8 mouse cellular contexts compared by ENCODE assay signal in the genomic region with DNA sequence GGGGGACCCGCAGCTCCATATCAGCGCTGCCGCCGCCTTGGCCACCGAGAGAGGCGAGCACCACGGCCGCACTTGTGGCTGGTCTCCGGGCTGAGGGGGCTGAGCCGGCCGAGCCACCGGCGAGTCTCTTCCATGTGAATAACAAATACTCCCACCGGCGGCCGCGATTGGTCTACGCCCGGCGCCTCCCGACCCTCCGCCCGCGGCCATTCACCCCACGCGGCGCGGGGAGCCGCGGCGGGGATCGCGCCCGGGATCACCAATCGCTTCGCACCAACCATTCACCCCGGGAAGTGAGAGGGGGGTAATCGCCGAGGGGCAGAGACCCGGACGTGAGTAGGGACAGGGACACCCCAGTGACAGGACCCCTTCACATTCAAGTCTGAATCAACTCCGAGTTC. TPM values are rescaled to one million over a fixed set of nuclear protein-coding genes. Genes with fewer than 3 reads are reported as not detected.
DNase-seq lines count a peak whose midpoint lies in the region; ATAC-seq lines count a peak whose summit lies in the region.

TSS of gene Grm8 (minus strand) at position 178 of the 401 bp plus-strand sequence.

- H3K36me3 ChIP-seq in heart, embryonic 16.5 days (ENCODE audit: control insufficient read depth, insufficient read depth) = no peaks in the 10 kb centered on the region
- no peaks in the 10 kb centered on the region for H3K36me3 ChIP-seq in midbrain, embryonic 14.5 days (ENCODE audit: control insufficient read depth, insufficient read depth, low read length)

- peak within 1 kb of the TSS; percentile 97 for H3K4me2 ChIP-seq in heart, embryonic 16.5 days (ENCODE audit: low read depth, low read length)
- H3K4me2 ChIP-seq in midbrain, embryonic 14.5 days (ENCODE audit: low read length) = peak within 1 kb of the TSS; percentile 99

- peaks cover 59% of the 10 kb centered on the region for H3K27me3 ChIP-seq in heart, embryonic 16.5 days (ENCODE audit: control insufficient read depth, insufficient read depth, low read length)
- peaks cover 9% of the 10 kb centered on the region; the same call in 1 of the 2 replicates for H3K27me3 ChIP-seq in midbrain, embryonic 14.5 days (ENCODE audit: control insufficient read depth, insufficient read depth, low read length)

- no peaks in the 10 kb centered on the region for H3K9me3 ChIP-seq in heart, embryonic 16.5 days (replicated peaks; ENCODE audit: control insufficient read depth, low read length)
- no peaks in the 10 kb centered on the region for H3K9me3 ChIP-seq in midbrain, embryonic 14.5 days (ENCODE audit: control insufficient read depth, low read length)

- ATAC-seq in cerebellum, adult (ENCODE audit: insufficient number of reproducible peaks, low FRiP score, low TSS enrichment) = 0 out of 2 replicates have a peak, but pooled peaks have one; percentile 6
- ATAC-seq in heart, embryonic 16.5 days (replicated peaks; ENCODE audit: extremely low read depth, insufficient read depth, low FRiP score) = no peak; the same call in 1 of the 2 replicates
- peak; percentile 49 for ATAC-seq in midbrain, embryonic 14.5 days (ENCODE audit: low FRiP score, low TSS enrichment)

- 0% methylated on average over 42 of the region's 42 CpGs for WGBS in heart, embryonic 16.5 days
- under 1% methylated on average over 42 of the region's 42 CpGs for WGBS in midbrain, embryonic 14.5 days

- H3K4me3 ChIP-seq in heart, embryonic 16.5 days (ENCODE audit: low read length) = peak within 1 kb of the TSS; percentile 60
- H3K4me3 ChIP-seq in midbrain, embryonic 14.5 days (replicated peaks; ENCODE audit: low read depth, low read length) = peak within 1 kb of the TSS; percentile 56

- no peak for DNase-seq in cerebellum, adult 11-12 months
- DNase-seq in B cell, adult 2 months = peak; percentile 1 to 7
- peak; percentile 66 for DNase-seq in embryo, embryonic 10.5 days (ENCODE audit: low spot score)
- DNase-seq in left cerebral cortex, postnatal 25 days (ENCODE audit: low spot score in 2 of 2) = peak; percentile 43
- peak; percentile 74 for DNase-seq in midbrain, embryonic 14.5 days
- peak; percentile 9 for DNase-seq in yolk sac, embryonic 10.5 days (ENCODE audit: low spot score)

- H3K4me1 ChIP-seq in heart, embryonic 16.5 days (ENCODE audit: control insufficient read depth, insufficient read depth, low read length) = peaks cover 12% of the 10 kb centered on the region
- peaks cover 24% of the 10 kb centered on the region for H3K4me1 ChIP-seq in midbrain, embryonic 14.5 days (ENCODE audit: control insufficient read depth, insufficient read depth, low read length)

- no peak within 1 kb of the TSS for H3K27ac ChIP-seq in heart, embryonic 16.5 days (ENCODE audit: low read length)
- H3K27ac ChIP-seq in midbrain, embryonic 14.5 days (replicated peaks; ENCODE audit: low read depth, low read length) = peak within 1 kb of the TSS; percentile 57; the same call in 1 of the 2 replicates

- intact Hi-C loops in left cerebral cortex, postnatal 25 days (cut with DNase I) = loop anchor here (1.0 to 10.0 kb wide), 2 partner anchors 350 to 478 kb away; no protein-coding TSS in a partner anchor

- peak within 1 kb of the TSS; percentile 61 for H3K9ac ChIP-seq in heart, embryonic 16.5 days (ENCODE audit: low read length)
- peak within 1 kb of the TSS; percentile 59 for H3K9ac ChIP-seq in midbrain, embryonic 14.5 days (replicated peaks; ENCODE audit: low read length)

RNA-seq across cellular contexts. Expression of gene Grm8, which starts in this region (rescaled TPM):
- 0.25 and 0.30 TPM in 2 replicates for polyA plus RNA-seq in heart, embryonic 16.5 days (2015; fragmentation: Nextera tagmentation; extraction: Ambion mirVana)
- 10 to 100 TPM; 22.0 to 24.5 TPM for total RNA-seq in left cerebral cortex, postnatal 25 days (2021)
- 10.0 and 12.1 TPM in 2 replicates for polyA plus RNA-seq in midbrain, embryonic 14.5 days (2014; fragmentation: Nextera tagmentation; extraction: Ambion mirVana)
